Mouse (Mus musculus): ENCODE measurements around the gene Vezf1.

DNA sequence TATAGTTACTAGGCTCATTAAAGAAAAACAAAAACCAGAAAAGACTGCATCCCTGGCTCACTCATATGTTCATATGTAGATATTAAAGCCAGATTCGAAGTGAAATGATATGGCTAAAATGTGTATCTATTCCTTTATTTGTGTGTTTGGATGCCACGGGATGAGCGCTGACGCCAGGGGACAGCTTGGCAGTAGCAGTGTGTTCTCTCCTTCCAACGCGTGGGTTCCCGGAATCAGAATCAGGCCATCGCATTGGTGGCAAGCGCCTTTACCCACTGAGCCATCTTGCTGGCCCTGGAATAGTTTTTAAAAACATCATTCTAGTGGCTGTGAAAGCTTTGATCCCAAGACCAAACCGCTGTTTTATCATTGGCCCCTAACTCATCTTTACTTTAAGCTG is 61.9 kb downstream of the Vezf1 start:
- TF ChIP-seq CTCF (IDR thresholded peaks at IDR 0.05; ENCODE audit: low read depth, low read length) (no peak), TAL1 (conservative IDR thresholded peaks at IDR 0.05; ENCODE audit: low read depth, low read length) (no peak), GATA1 (IDR thresholded peaks at IDR 0.05; ENCODE audit: borderline replicate concordance, low read length) (no peak), POLR2AphosphoS5 (IDR thresholded peaks at IDR 0.05; ENCODE audit: insufficient replicate concordance, low read depth, low read length) (no peak)
